Mouse (Mus musculus) limb, embryonic 13.5 days (tissue): Measurements from ENCODE around the gene Cyp4f18. TPM values are rescaled to one million over a fixed set of nuclear protein-coding genes. Genes with fewer than 3 reads are reported as not detected.
"Not testable (repeated sequence)": the region's sequence is repeated elsewhere in the genome, so short reads cannot be mapped to it uniquely, and the experiment has no call there.

ENCODE experiments used
- ATAC-seq: fragments of 200-750 bp; cut with Nextera tagmentation; 2 replicates; pipeline ENCODE4 v1.8.0; 2017; ENCODE audit warnings: low read depth, moderate number of reproducible peaks, moderate TSS enrichment; ENCODE audit not compliant: low FRiP score
- H3K27ac ChIP-seq: fragments of 300-500 bp; sonication (generic); 2 replicates; pipeline ENCODE4 v1.5.1; 2015; ENCODE audit warnings: inconsistent platforms, mild to moderate bottlenecking, moderate library complexity
- H3K27me3 ChIP-seq: fragments of 300-500 bp; sonication (generic); 2 replicates; pipeline ENCODE4 v1.6.1; 2015; ENCODE audit warnings: mild to moderate bottlenecking, inconsistent platforms
- H3K36me3 ChIP-seq: fragments of 300-500 bp; sonication (generic); 2 replicates; pipeline ENCODE4 v1.6.1; 2015; ENCODE audit warnings: inconsistent platforms, mild to moderate bottlenecking, moderate library complexity
- H3K4me1 ChIP-seq: fragments of 300-500 bp; sonication (generic); 2 replicates; pipeline ENCODE4 v1.6.1; 2015; ENCODE audit warnings: inconsistent platforms
- H3K4me2 ChIP-seq: fragments of 300-500 bp; sonication (generic); replicated peaks from 2 replicates; pipeline ENCODE4 v1.6.1; 2015; ENCODE audit warnings: inconsistent platforms, mild to moderate bottlenecking, moderate library complexity
- H3K4me3 ChIP-seq: fragments of 300-500 bp; sonication (generic); 2 replicates; pipeline ENCODE4 v1.5.1; 2015; ENCODE audit warnings: moderate library complexity, mild to moderate bottlenecking, inconsistent platforms
- H3K9ac ChIP-seq: fragments of 300-500 bp; sonication (generic); 2 replicates; pipeline ENCODE4 v1.6.1; 2015; ENCODE audit warnings: mild to moderate bottlenecking, inconsistent platforms
- H3K9me3 ChIP-seq: fragments of 300-500 bp; sonication (generic); 2 replicates; pipeline ENCODE4 v1.6.1; 2016; ENCODE audit warnings: inconsistent platforms
- whole genome bisulfite sequencing: fragments of 180-500 bp; shearing (Covaris S2); methylation state at CpG from one replicate; pipeline ENCODE4 v1.1.7; 2015; 5-methylcytosine and 5-hydroxymethylcytosine counted together
- polyA plus RNA-seq: library from polyadenylated mRNA; unstranded; fragments of >200 nt; fragmentation: Nextera tagmentation; extraction: Ambion mirVana; gene quantifications from 2 replicates; pipeline ENCODE4 v1.2.1, GENCODE M21; 2015

Gene Cyp4f18
- 0.90 and 0.91 TPM in 2 replicates for polyA plus RNA-seq

- Histone ChIP-seq H3K36me3 (no peaks in the 10 kb centered on the region), H3K9me3 (no peaks in the 10 kb centered on the region), H3K4me3 (no peak within 1 kb of the TSS), H3K4me2 (no peak within 1 kb of the TSS), H3K27ac (no peak within 1 kb of the TSS), H3K9ac (no peak within 1 kb of the TSS), H3K4me1 (no peaks in the 10 kb centered on the region), H3K27me3 (no peaks in the 10 kb centered on the region)
- ATAC-seq, result no peak
- WGBS, result 72% methylated on average over 3 of the region's 3 CpGs
Measured at GRCm38 (mm10) chr8:72009473-72009872, at the start of gene Cyp4f18. TSS of gene Cyp4f18 (minus strand) at chr8:72009626.

DNA sequence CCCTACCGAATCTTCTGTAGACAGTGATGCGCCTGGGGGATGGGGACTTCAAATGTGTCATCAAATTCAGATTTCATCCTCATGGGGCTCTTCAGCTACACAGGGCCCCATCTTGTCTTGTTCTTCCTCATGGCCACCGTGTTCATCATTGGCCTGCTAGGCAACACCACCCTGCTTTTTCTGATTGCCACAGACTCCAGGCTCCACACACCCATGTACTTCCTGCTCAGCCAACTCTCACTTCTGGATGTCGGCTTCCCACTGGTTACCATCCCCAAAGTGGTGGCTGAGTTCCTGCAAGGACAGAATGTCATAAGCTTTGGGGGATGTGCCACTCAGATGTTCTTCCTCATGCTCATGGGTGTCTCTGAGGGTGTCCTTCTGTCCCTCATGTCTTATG lies 48.2 kb upstream of the Cyp4f18 start:
- H3K4me3 ChIP-seq, H3K4me1 ChIP-seq, H3K9me3 ChIP-seq, H3K36me3 ChIP-seq, H3K27me3 ChIP-seq, H3K4me2 ChIP-seq, H3K9ac ChIP-seq, H3K27ac ChIP-seq, ATAC-seq: not testable (repeated sequence)
- WGBS, result 85% methylated on average over 3 of the region's 4 CpGs

GRCm38 (mm10) chr8:72054633-72055032 lies 45.2 kb upstream of the Cyp4f18 start:
- not testable (repeated sequence) for H3K4me3 ChIP-seq, H3K4me1 ChIP-seq, ATAC-seq, H3K36me3 ChIP-seq, H3K9me3 ChIP-seq, H3K9ac ChIP-seq, H3K27me3 ChIP-seq, H3K4me2 ChIP-seq, H3K27ac ChIP-seq

GRCm38 (mm10) chr8:72042493-72042892 lies 33.1 kb upstream of the Cyp4f18 start:
- 82% methylated on average over 1 of the region's 1 CpGs for WGBS
- no peaks in the 10 kb centered on the region for H3K9me3 ChIP-seq
- no peak overlapping the region for H3K4me3 ChIP-seq
- H3K4me2 ChIP-seq, result no peak overlapping the region
- H3K27me3 ChIP-seq, result no peaks in the 10 kb centered on the region
- no peaks in the 10 kb centered on the region for H3K4me1 ChIP-seq
- no peak for ATAC-seq
- no peaks in the 10 kb centered on the region for H3K36me3 ChIP-seq
- H3K27ac ChIP-seq, result no peak overlapping the region
- H3K9ac ChIP-seq, result no peak overlapping the region

GRCm38 (mm10) chr8:72040918-72041317 lies 31.5 kb upstream of the Cyp4f18 start, which contains the start of gene Olfr372:
TSS of gene Olfr372 (plus strand) at chr8:72041218.
- H3K36me3 ChIP-seq, H3K4me2 ChIP-seq, H3K27ac ChIP-seq, H3K4me1 ChIP-seq, H3K4me3 ChIP-seq, H3K9me3 ChIP-seq, ATAC-seq, H3K9ac ChIP-seq, H3K27me3 ChIP-seq: not testable (repeated sequence)
- WGBS, result 73% methylated on average over 4 of the region's 4 CpGs

GRCm38 (mm10) chr8:72032926-72033325 lies 23.5 kb upstream of the Cyp4f18 start:
- H3K9me3 ChIP-seq, H3K36me3 ChIP-seq, H3K27ac ChIP-seq, H3K4me3 ChIP-seq, H3K27me3 ChIP-seq, H3K9ac ChIP-seq, H3K4me2 ChIP-seq, ATAC-seq, H3K4me1 ChIP-seq: not testable (repeated sequence)
- WGBS, result 41% methylated on average over 4 of the region's 4 CpGs

DNA sequence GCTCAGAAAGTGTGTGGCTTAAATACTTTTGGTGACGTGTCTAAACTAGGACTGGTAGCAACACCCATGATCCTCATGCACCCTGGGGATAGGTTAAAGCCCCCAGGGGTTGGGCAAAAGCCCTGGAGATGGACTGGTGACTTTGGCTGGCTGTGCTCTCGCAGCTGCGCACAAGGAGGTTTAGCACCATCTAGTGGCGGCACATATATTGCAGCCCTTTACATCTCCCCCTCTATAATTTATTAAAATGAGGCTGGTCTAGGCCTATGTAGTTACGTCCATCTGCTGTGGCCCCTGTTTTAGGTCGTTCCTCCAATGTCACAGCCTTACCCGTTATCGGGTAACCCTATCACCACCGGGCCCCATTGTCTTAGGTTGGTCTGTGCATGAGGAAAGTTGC lies 15.5 kb upstream of the Cyp4f18 start:
- not testable (repeated sequence) for H3K27me3 ChIP-seq, H3K4me2 ChIP-seq, ATAC-seq, H3K9ac ChIP-seq, H3K27ac ChIP-seq, H3K9me3 ChIP-seq, H3K4me1 ChIP-seq, H3K4me3 ChIP-seq, H3K36me3 ChIP-seq
- WGBS, result 11% methylated on average over 5 of the region's 9 CpGs

DNA sequence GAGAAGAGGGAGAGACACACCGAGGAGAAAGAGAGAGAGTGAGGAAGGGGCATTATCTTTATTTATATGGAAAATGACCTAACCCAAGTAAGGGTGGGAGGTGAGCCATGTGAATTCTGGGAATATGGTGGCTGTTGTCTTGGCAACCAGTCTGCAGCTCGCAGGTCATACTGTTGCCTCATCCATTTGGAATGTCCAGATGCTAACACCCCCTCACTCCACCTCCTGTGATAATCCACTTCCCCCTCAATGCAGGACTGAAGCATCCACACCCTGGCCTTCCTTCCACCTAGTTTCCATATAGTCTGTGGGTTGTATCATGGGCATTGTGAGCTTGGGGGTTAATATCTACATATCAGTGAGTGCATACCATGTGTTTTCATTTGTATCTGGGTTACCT lies 10.4 kb upstream of the Cyp4f18 start:
- no peak overlapping the region for H3K9ac ChIP-seq
- no peak for ATAC-seq
- no peak overlapping the region for H3K27ac ChIP-seq
- no peaks in the 10 kb centered on the region for H3K4me1 ChIP-seq
- no peak overlapping the region for H3K4me3 ChIP-seq
- H3K4me2 ChIP-seq, result no peak overlapping the region
- no peaks in the 10 kb centered on the region for H3K27me3 ChIP-seq
- WGBS, result 73% methylated on average over 2 of the region's 2 CpGs
- no peaks in the 10 kb centered on the region for H3K9me3 ChIP-seq
- H3K36me3 ChIP-seq, result no peaks in the 10 kb centered on the region

DNA sequence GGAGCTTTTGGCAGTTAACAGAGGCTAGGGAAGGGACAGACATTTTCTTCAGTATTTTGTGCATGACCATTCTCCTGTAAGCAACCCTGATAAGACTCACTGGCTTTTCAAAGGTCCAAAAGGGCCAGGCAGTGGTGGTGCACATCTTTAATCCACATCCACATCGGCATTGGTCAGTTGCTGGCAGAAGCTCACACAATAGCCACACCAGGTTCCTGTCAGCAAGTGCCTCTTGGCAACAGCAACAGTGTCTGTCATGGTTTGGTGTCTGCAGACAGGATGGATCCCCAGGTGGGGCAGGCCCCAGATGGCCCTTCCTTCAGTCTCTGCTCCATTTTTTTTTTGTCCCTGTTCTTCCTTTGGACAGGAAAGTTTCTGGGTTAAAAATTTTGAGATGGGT lies 9.6 kb upstream of the Cyp4f18 start:
- not testable (repeated sequence) for H3K4me1 ChIP-seq, ATAC-seq, H3K9ac ChIP-seq, H3K9me3 ChIP-seq, H3K4me2 ChIP-seq, H3K27ac ChIP-seq, H3K27me3 ChIP-seq, H3K4me3 ChIP-seq, H3K36me3 ChIP-seq
- WGBS, result 93% methylated on average over 1 of the region's 1 CpGs

DNA sequence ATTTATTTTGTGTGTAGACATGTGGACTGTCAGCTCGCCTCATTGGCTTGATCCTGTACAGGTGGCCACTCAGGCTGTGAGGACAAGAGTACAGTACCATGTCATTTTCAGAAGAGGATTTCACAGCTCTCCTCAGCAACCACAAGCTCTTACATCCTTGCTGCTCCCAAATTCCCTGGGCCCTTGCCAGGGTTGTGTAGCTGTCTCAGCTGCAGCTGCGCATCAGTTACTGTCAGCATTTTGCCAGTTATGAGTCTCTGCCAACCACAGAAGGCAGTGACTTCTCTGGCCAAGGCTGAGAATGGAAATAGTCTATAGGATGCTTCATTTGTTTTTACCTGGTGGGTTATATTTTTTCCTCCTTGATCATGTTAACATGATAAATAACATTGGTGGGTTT lies 8.7 kb upstream of the Cyp4f18 start:
- Histone ChIP-seq H3K4me1 (no peaks in the 10 kb centered on the region), H3K4me2 (no peak overlapping the region), H3K27me3 (no peaks in the 10 kb centered on the region), H3K9me3 (no peaks in the 10 kb centered on the region), H3K9ac (no peak overlapping the region), H3K4me3 (no peak overlapping the region), H3K27ac (no peak overlapping the region), H3K36me3 (no peaks in the 10 kb centered on the region)
- no peak for ATAC-seq
- 74% methylated on average over 2 of the region's 2 CpGs for whole genome bisulfite sequencing

GRCm38 (mm10) chr8:72017339-72017738 lies 7.9 kb upstream of the Cyp4f18 start:
- 82% methylated on average over 2 of the region's 2 CpGs for WGBS

GRCm38 (mm10) chr8:72013506-72014228 lies 4.2 kb upstream of the Cyp4f18 start:
- not testable (repeated sequence) for H3K27me3 ChIP-seq, H3K4me2 ChIP-seq, H3K9me3 ChIP-seq, H3K4me3 ChIP-seq, H3K9ac ChIP-seq, ATAC-seq, H3K36me3 ChIP-seq, H3K4me1 ChIP-seq, H3K27ac ChIP-seq
- 62% methylated on average over 6 of the region's 6 CpGs for WGBS

More at GRCm38 (mm10) chr8:72017339-72017738, 7.9 kb upstream of the Cyp4f18 start:
- H3K27me3 ChIP-seq, H3K9me3 ChIP-seq, H3K4me3 ChIP-seq, H3K9ac ChIP-seq, H3K4me1 ChIP-seq, H3K4me2 ChIP-seq, ATAC-seq, H3K27ac ChIP-seq, H3K36me3 ChIP-seq: not testable (repeated sequence)

DNA sequence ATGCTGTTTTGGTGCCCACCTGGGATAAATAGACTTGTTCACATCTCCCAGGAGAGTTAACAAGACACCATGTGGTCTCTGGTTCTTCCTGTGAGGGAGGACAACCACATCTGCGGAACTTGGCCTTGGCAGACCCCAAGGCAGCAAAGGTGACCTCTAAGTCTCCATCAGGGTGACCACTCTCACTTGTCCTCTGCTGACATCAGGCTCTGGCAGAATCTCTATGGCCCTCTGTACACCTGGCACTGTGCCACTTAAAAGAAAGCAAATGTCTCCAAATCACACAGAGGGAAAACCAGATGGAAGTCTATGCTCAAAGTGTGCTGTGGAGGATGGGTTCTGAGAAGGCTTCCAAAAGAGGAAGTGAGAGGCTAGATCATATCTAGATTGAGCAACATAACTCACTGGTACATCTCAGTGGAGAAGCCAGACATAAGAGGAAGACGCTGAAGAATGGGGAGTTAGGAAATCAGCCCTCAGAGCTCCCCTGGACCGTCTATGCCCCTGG lies 1.2 kb downstream of the Cyp4f18 start:
- Histone ChIP-seq H3K9me3 (no peaks in the 10 kb centered on the region), H3K4me2 (no peak overlapping the region), H3K36me3 (no peaks in the 10 kb centered on the region), H3K27ac (no peak overlapping the region), H3K27me3 (no peaks in the 10 kb centered on the region), H3K9ac (no peak overlapping the region), H3K4me1 (no peaks in the 10 kb centered on the region), H3K4me3 (no peak overlapping the region)
- ATAC-seq, result no peak
- 76% methylated on average over 3 of the region's 3 CpGs for WGBS
